Mouse (Mus musculus) E14TG2a.4 (cell line): ENCODE measurements at regions not wholly inside any gene's neighbourhood (a gene's known extent, or its start where the extent isn't known, plus 50 kb on each side); places are given as distances from the start of the nearest gene placed in this dataset.

ENCODE experiments used
- CTCF ChIP-seq: conservative IDR thresholded peaks from 2 replicates; pipeline ENCODE4 v1.5.1; 2014; ENCODE audit warnings: low read length
- NANOG ChIP-seq: IDR thresholded peaks from 2 replicates; pipeline ENCODE4 v1.6.1; 2014; ENCODE audit warnings: borderline replicate concordance, low read length, mixed read lengths

- no peak for TF ChIP-seq NANOG
- no peak for TF ChIP-seq CTCF
Measured at GRCm38 (mm10) chr1:156999272-156999671, 59.8 kb upstream of the Ralgps2 start.
